Mouse (Mus musculus) stomach, postnatal 0 days (tissue): ENCODE data around the gene Cadps.

Experiments
- CTCF ChIP-seq: IDR thresholded peaks from 2 replicates; pipeline ENCODE4 v1.5.1; 2016; ENCODE audit warnings: antibody characterized with exemption, low read depth, mild to moderate bottlenecking, moderate library complexity
- EP300 ChIP-seq: optimal IDR thresholded peaks from 2 replicates; pipeline ENCODE3; 2016; ENCODE audit warnings: antibody characterized with exemption

DNA sequence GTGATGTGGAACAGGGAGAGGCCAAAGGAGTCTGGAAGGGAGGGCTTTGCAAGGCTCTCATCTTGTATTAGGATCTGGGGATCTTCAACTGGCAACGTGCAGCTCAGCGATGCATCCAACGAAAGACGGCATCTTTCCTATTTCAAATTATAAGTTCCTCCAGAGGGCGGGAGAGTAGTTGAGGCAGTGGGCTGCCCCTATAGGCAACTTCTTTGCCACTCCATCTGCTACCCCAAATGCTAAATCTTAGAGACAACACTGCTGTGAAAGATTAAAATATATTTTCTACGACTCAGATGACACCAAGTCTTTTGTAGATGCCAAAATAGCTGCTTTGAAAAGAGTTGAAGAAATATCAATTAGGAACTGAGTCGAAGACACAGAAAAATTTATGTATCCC, 315.9 kb downstream of the Cadps start:
- TF ChIP-seq CTCF (no peak), EP300 (no peak)
